Mouse (Mus musculus) gastrocnemius, adult 2 months (tissue): Measurements from ENCODE around the gene Arrb1. TPM values are rescaled to one million over a fixed set of nuclear protein-coding genes. Genes with fewer than 3 reads are reported as not detected.

ENCODE experiments used
- DNase-seq: peaks from one replicate; pipeline ENCODE4 v3.0.0; 2022
- H3K27ac ChIP-seq: fragments of 200-600 bp; 2 replicates; pipeline ENCODE4 v1.8.1; 2022; ENCODE audit warnings: mild to moderate bottlenecking
- H3K4me3 ChIP-seq: fragments of 200-600 bp; 2 replicates; pipeline ENCODE4 v1.8.1; 2022; ENCODE audit warnings: mild to moderate bottlenecking, moderate library complexity
- CTCF ChIP-seq: fragments of 200-600 bp; IDR thresholded peaks from 2 replicates; pipeline ENCODE4 v1.8.1; 2022; ENCODE audit warnings: antibody characterized with exemption, mild to moderate bottlenecking, moderate library complexity
- intact Hi-C: fragments of 180-260 bp; cut with DNase I; formaldehyde crosslinking; loops from one replicate; pipeline ENCODE4 v1.15.1; 2025
- total RNA-seq, 2 experiments: library from RNA; stranded (reverse); gene quantifications; 2 replicates each; pipeline ENCODE4 v1.2.3; 2021

The Arrb1 gene
- total RNA-seq, 2 experiments from 2014 or later = 6.9 to 10.8 TPM

- no peak for DNase-seq
- Histone ChIP-seq H3K4me3 (no peak overlapping the region), H3K27ac (no peak overlapping the region)
- intact Hi-C loops = no loop called here
- no peak for TF ChIP-seq CTCF
Observed at GRCm38 (mm10) chr7:99593868-99594803, 58.9 kb downstream of the Arrb1 start.

GRCm38 (mm10) chr7:99598722-99599121 is 63.5 kb downstream of the Arrb1 start:
- Histone ChIP-seq H3K4me3 (no peak overlapping the region), H3K27ac (no peak overlapping the region)
- no peak for DNase-seq
- intact Hi-C loops = no loop called here
- peak; percentile 52 for TF ChIP-seq CTCF

- no peak overlapping the region for H3K27ac ChIP-seq
- H3K4me3 ChIP-seq = no peak overlapping the region
- no peak for DNase-seq
- TF ChIP-seq CTCF = no peak
- intact Hi-C loops = no loop called here
Observed at GRCm38 (mm10) chr7:99603875-99604662, 68.8 kb downstream of the Arrb1 start.

- TF ChIP-seq CTCF = no peak
- Histone ChIP-seq H3K4me3 (no peak overlapping the region), H3K27ac (no peak overlapping the region)
- intact Hi-C loops = no loop called here
- DNase-seq = no peak
Observed at GRCm38 (mm10) chr7:99605058-99605457, 69.8 kb downstream of the Arrb1 start.

- H3K4me3 ChIP-seq = no peak overlapping the region
- no peak for TF ChIP-seq CTCF
- intact Hi-C loops = no loop called here
- H3K27ac ChIP-seq = no peak overlapping the region
- no peak for DNase-seq
Observed at GRCm38 (mm10) chr7:99606303-99606702, 71.0 kb downstream of the Arrb1 start.

DNA sequence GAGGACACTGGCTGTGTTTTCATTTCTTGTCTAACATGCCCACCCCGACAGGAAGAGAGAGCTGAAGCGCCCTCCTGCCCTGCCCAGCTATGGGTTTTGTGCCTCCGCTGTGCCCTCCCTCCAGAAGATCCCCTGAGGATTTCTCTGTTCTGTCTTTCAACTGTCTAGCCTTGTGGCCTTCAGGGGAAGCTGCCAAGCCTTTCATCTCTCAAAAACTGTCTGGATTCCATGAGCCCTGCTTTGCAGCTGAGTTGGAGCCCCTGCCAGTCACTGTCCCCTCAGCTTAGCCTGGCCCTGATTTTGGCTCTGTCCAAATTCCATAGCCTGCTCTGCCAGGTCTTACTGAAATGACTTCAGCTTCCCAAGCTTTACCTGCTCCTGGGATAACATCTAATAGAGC is 71.5 kb downstream of the Arrb1 start:
- Histone ChIP-seq H3K27ac (no peak overlapping the region), H3K4me3 (no peak overlapping the region)
- intact Hi-C loops = no loop called here
- no peak for DNase-seq
- TF ChIP-seq CTCF = no peak

DNA sequence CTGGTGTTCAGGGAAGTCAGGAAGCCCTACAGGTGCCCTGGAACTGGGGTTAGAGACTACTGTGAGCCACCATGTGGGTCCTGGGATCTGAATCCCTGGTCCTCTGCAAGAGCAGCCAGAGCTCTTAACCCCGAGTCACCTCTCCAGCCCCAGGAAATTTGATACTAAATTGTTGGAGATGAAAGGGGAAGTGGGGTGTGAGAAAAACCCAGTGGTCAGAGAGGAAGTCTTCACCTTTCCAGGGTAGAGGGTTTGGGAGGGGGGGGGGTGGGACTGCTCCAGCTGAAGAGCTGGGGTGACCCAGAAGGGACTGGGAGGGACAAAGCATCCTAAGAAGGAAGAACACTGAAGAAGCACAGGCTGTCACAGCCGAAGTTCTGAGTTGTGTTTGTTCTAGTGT is 72.4 kb downstream of the Arrb1 start:
- intact Hi-C loops = no loop called here
- Histone ChIP-seq H3K27ac (no peak overlapping the region), H3K4me3 (no peak overlapping the region)
- no peak for TF ChIP-seq CTCF
- no peak for DNase-seq

- H3K27ac ChIP-seq = no peak overlapping the region
- no peak for DNase-seq
- intact Hi-C loops = loop anchor here (5.0 kb wide), 1 partner anchor 259 kb away; no protein-coding TSS in a partner anchor
- TF ChIP-seq CTCF = no peak
- no peak overlapping the region for H3K4me3 ChIP-seq
Observed at GRCm38 (mm10) chr7:99618264-99618663, 83.0 kb downstream of the Arrb1 start.

- TF ChIP-seq CTCF = peak; percentile 81
- peak; percentile 60 for DNase-seq
- Histone ChIP-seq H3K27ac (no peak overlapping the region), H3K4me3 (no peak overlapping the region)
- intact Hi-C loops = loop anchor here (1.0 to 5.0 kb wide), 3 partner anchors 91 to 258 kb away; no protein-coding TSS in a partner anchor
Observed at GRCm38 (mm10) chr7:99618860-99619259, 83.6 kb downstream of the Arrb1 start.

- Histone ChIP-seq H3K27ac (peak overlapping the region; percentile 96), H3K4me3 (peak overlapping the region; percentile 88)
- TF ChIP-seq CTCF = peak; percentile 99
- intact Hi-C loops = loop anchor here (1.0 to 2.0 kb wide), 2 partner anchors 41 to 84 kb away; no protein-coding TSS in a partner anchor
- DNase-seq = peak; percentile 98
Observed at GRCm38 (mm10) chr7:99625722-99626375, 90.6 kb downstream of the Arrb1 start.

DNA sequence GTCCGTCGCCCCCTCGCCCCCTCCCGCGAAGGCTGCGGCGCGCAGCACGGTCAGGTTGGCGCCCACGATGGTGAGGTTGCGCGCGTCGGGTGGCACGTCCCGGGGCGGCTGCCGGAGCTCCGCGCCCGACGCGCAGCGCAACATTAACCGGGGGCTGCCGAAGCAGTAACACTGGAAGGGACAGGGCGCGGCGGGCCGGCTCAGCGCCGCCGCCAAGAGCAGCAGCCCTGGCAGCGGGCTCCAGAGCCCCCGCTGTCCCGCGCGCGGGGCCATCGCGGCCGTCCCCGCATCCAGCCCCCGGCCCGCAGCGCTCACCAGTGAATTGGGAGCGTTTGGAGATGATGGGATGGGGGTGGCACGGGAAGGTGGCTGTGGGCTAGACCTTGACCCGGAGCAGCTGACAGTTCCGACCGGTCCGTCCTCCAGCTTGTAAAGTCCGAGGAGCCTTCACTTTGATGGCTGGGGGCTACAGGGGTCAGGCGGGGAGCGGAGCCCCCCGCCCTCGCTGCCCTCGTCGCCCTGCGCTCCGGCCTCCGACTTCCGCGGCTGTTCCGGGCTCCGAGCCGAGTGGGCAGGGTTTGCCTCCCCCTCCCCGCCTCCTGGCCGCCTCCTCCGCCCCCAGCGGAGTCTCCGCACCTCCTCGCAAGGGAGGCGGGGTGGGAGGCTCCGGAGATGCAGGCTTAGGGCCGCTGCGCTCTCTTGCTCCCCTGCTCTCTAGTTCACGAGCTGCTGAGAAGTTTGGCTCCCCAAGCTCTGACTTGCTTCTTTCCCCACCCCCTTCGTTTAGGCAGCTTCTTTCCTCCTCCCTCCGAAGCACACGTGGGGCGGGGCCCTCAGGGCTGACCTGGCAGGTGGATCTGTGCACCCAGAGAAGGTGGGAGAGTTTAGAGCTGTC is 91.4 kb downstream of the Arrb1 start, which contains the start of gene Tpbgl:
Gene Tpbgl, minus strand, starts transcription at position 728 of the 895 bp plus-strand sequence.
- intact Hi-C loops = no loop called here
- DNase-seq = peak; percentile 93
- no peak for TF ChIP-seq CTCF
- peak within 1 kb of the TSS; percentile 96 for H3K27ac ChIP-seq
- H3K4me3 ChIP-seq = peak within 1 kb of the TSS; percentile 88
